In the genomic region with DNA sequence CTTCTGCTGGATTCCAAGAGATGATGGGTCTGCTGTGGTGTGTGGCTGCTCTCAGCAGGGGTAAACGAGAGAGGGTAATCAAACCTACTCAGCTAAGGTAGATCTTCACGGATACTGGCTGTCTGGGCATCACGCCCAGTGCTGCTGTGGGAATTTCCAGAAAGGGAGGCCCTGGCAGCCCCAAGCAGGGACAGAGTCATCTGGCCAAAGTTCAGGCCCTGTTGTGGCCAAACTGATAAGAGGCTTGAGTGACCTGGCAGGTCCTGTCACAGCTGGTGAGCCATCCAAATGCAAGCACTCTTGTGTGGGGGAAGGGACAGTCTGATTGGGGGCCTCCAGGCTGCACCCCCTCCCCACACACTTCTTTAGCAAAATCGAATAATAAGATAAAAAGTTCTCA, we compare ENCODE assay signal across 10 mouse cellular contexts. TPM values are rescaled to one million over a fixed set of nuclear protein-coding genes. Genes with fewer than 3 reads are reported as not detected.
DNase-seq lines count a peak whose midpoint lies in the region; ATAC-seq and TF ChIP-seq lines count a peak whose summit lies in the region.
"Had no signal": no experiment of that assay in that cellular context is flagged by ENCODE, and none has a peak within 500 bp of the region (broad histone marks: within the 10 kb centered on the region; RNA-seq: fewer than 3 reads in every experiment).

No protein-coding gene starts in this region.

- H3K36me3 ChIP-seq in kidney, embryonic 14.5 days (ENCODE audit: control insufficient read depth, insufficient read depth, low read length): peaks cover 60% of the 10 kb centered on the region
- peaks cover 12% of the 10 kb centered on the region for H3K36me3 ChIP-seq in forebrain, embryonic 16.5 days (ENCODE audit: control insufficient read depth, insufficient read depth)
- peaks cover 53% of the 10 kb centered on the region for H3K36me3 ChIP-seq in hindbrain, embryonic 10.5 days
- peaks cover 56% of the 10 kb centered on the region for H3K36me3 ChIP-seq in forebrain, postnatal 0 days (ENCODE audit: insufficient read depth)

- no peak overlapping the region for H3K4me3 ChIP-seq in kidney, embryonic 14.5 days (ENCODE audit: low read length)
- no peak overlapping the region for H3K4me3 ChIP-seq in forebrain, embryonic 16.5 days (replicated peaks; ENCODE audit: low read length)
- no peak overlapping the region for H3K4me3 ChIP-seq in hindbrain, embryonic 10.5 days
- H3K4me3 ChIP-seq in forebrain, postnatal 0 days (ENCODE audit: low read depth, low read length): no peak overlapping the region
- H3K4me3 ChIP-seq: erythroblast, embryonic 14.5 days had no signal

- no peak overlapping the region for H3K9ac ChIP-seq in kidney, embryonic 14.5 days (ENCODE audit: low read depth, low read length)
- H3K9ac ChIP-seq in forebrain, embryonic 16.5 days (replicated peaks; ENCODE audit: low read depth, low read length): no peak overlapping the region
- no peak overlapping the region for H3K9ac ChIP-seq in forebrain, postnatal 0 days

- peaks cover 42% of the 10 kb centered on the region for H3K4me1 ChIP-seq in kidney, embryonic 14.5 days (ENCODE audit: control insufficient read depth, insufficient read depth, low read length)
- peaks cover 13% of the 10 kb centered on the region for H3K4me1 ChIP-seq in forebrain, embryonic 16.5 days (replicated peaks; ENCODE audit: control insufficient read depth, insufficient read depth, low read length)
- peaks cover 76% of the 10 kb centered on the region for H3K4me1 ChIP-seq in hindbrain, embryonic 10.5 days (replicated peaks)
- no peaks in the 10 kb centered on the region for H3K4me1 ChIP-seq in forebrain, postnatal 0 days (ENCODE audit: insufficient read depth)

- 77% methylated on average over 4 of the region's 4 CpGs for WGBS in kidney, embryonic 14.5 days
- WGBS in forebrain, embryonic 16.5 days: 62% methylated on average over 4 of the region's 4 CpGs
- 82% methylated on average over 4 of the region's 4 CpGs for WGBS in hindbrain, embryonic 10.5 days
- 50% methylated on average over 4 of the region's 4 CpGs for WGBS in forebrain, postnatal 0 days

- DNase-seq in kidney, adult 18-20 months: peak; percentile 89
- peak; percentile 91 to 92 for DNase-seq in adrenal gland, postnatal 36 days
- DNase-seq in heart, postnatal 4 days: peak; percentile 68
- peak; percentile 63 for DNase-seq in lung, postnatal 25 days (ENCODE audit: low spot score)
- DNase-seq in hindbrain, embryonic 10.5 days (ENCODE audit: low spot score): no peak
- DNase-seq in forebrain, postnatal 0 days: no peak

- H3K27me3 ChIP-seq in kidney, embryonic 14.5 days (ENCODE audit: control insufficient read depth, insufficient read depth, low read length): no peaks in the 10 kb centered on the region
- no peaks in the 10 kb centered on the region for H3K27me3 ChIP-seq in forebrain, embryonic 16.5 days (replicated peaks; ENCODE audit: control insufficient read depth, insufficient read depth, low read length)
- H3K27me3 ChIP-seq in hindbrain, embryonic 10.5 days (ENCODE audit: insufficient read depth, poor library complexity, severe bottlenecking): no peaks in the 10 kb centered on the region
- no peaks in the 10 kb centered on the region for H3K27me3 ChIP-seq in forebrain, postnatal 0 days (ENCODE audit: insufficient read depth, low read length)

- no peaks in the 10 kb centered on the region for H3K9me3 ChIP-seq in kidney, embryonic 14.5 days (ENCODE audit: control insufficient read depth, low read length)
- H3K9me3 ChIP-seq in forebrain, embryonic 16.5 days (ENCODE audit: control insufficient read depth, low read length): no peaks in the 10 kb centered on the region
- no peaks in the 10 kb centered on the region for H3K9me3 ChIP-seq in hindbrain, embryonic 10.5 days
- H3K9me3 ChIP-seq in forebrain, postnatal 0 days (ENCODE audit: low read length): no peaks in the 10 kb centered on the region

- no peak overlapping the region for H3K27ac ChIP-seq in kidney, embryonic 14.5 days (ENCODE audit: low read depth, low read length)
- no peak overlapping the region for H3K27ac ChIP-seq in forebrain, embryonic 16.5 days (ENCODE audit: low read length)
- no peak overlapping the region for H3K27ac ChIP-seq in hindbrain, embryonic 10.5 days
- no peak overlapping the region for H3K27ac ChIP-seq in forebrain, postnatal 0 days (ENCODE audit: low read depth, low read length)

- TF ChIP-seq CTCF in forebrain, postnatal 0 days (IDR thresholded peaks at IDR 0.05; ENCODE audit: low read depth): no peak

- no peak overlapping the region for H3K4me2 ChIP-seq in kidney, embryonic 14.5 days (replicated peaks; ENCODE audit: low read depth, low read length)
- H3K4me2 ChIP-seq in forebrain, embryonic 16.5 days (ENCODE audit: low read length): no peak overlapping the region
- no peak overlapping the region for H3K4me2 ChIP-seq in forebrain, postnatal 0 days (ENCODE audit: low read depth)

- no peak for ATAC-seq in kidney, embryonic 14.5 days (ENCODE audit: low FRiP score, low TSS enrichment)
- no peak for ATAC-seq in forebrain, embryonic 16.5 days
- no peak for ATAC-seq in forebrain, postnatal 0 days

RNA-seq across cellular contexts. Expression of a gene that starts 19.7 kb away (rescaled TPM):
- 8.6 and 11.3 TPM in 2 replicates for polyA plus RNA-seq in kidney, embryonic 14.5 days (2014; fragmentation: Nextera tagmentation; extraction: Ambion mirVana)
- total RNA-seq in adrenal gland, postnatal 36 days (2021): 1 to 10 TPM; 2.8 to 3.6 TPM
- total RNA-seq in heart, postnatal 4 days (2021): under 1 TPM; 0.77 to 0.79 TPM
- 21.1 and 24.1 TPM in 2 replicates for polyA plus RNA-seq in forebrain, embryonic 16.5 days (2015; fragmentation: Nextera tagmentation; extraction: Ambion mirVana)
- 10.0 and 12.3 TPM in 2 replicates for polyA plus RNA-seq in hindbrain, embryonic 10.5 days (2016; fragmentation: Nextera tagmentation; extraction: Ambion mirVana)
- total RNA-seq in forebrain, postnatal 0 days (2014; rRNA removed): 21.0 and 24.8 TPM in 2 replicates
- 28.6 and 31.5 TPM in 2 replicates for polyA plus RNA-seq in forebrain, postnatal 0 days (2015; fragmentation: Nextera tagmentation; extraction: Ambion mirVana)
- total RNA-seq: MEL had no signal
- polyA plus RNA-seq: erythroblast, embryonic 14.5 days had no signal

RNA-seq across cellular contexts. Expression of a gene that starts 22.0 kb away (rescaled TPM):
- 46.9 and 57.2 TPM in 2 replicates for polyA plus RNA-seq in kidney, embryonic 14.5 days (2014; fragmentation: Nextera tagmentation; extraction: Ambion mirVana)
- 100 to 1,000 TPM; 103 to 128 TPM for total RNA-seq in adrenal gland, postnatal 36 days (2021)
- 10 to 100 TPM; 73.3 to 74.4 TPM for total RNA-seq in heart, postnatal 4 days (2021)
- 140 and 159 TPM in 2 replicates for polyA plus RNA-seq in forebrain, embryonic 16.5 days (2015; fragmentation: Nextera tagmentation; extraction: Ambion mirVana)
- 77.7 and 90.1 TPM in 2 replicates for polyA plus RNA-seq in hindbrain, embryonic 10.5 days (2016; fragmentation: Nextera tagmentation; extraction: Ambion mirVana)
- 142 and 153 TPM in 2 replicates for total RNA-seq in forebrain, postnatal 0 days (2014; rRNA removed)
- polyA plus RNA-seq in forebrain, postnatal 0 days (2015; fragmentation: Nextera tagmentation; extraction: Ambion mirVana): 117 and 152 TPM in 2 replicates

RNA-seq across cellular contexts. Expression of a gene that starts 38.6 kb away (rescaled TPM):
- polyA plus RNA-seq in kidney, embryonic 14.5 days (2014; fragmentation: Nextera tagmentation; extraction: Ambion mirVana): 695 and 947 TPM in 2 replicates
- 100 to 1,000 TPM; 851 to 921 TPM for total RNA-seq in adrenal gland, postnatal 36 days (2021)
- total RNA-seq in heart, postnatal 4 days (2021): 100 to 1,000 TPM; 738 to 764 TPM
- 298 and 306 TPM in 2 replicates for polyA plus RNA-seq in forebrain, embryonic 16.5 days (2015; fragmentation: Nextera tagmentation; extraction: Ambion mirVana)
- 381 and 439 TPM in 2 replicates for polyA plus RNA-seq in hindbrain, embryonic 10.5 days (2016; fragmentation: Nextera tagmentation; extraction: Ambion mirVana)
- total RNA-seq in forebrain, postnatal 0 days (2014; rRNA removed): 310 and 470 TPM in 2 replicates
- polyA plus RNA-seq in forebrain, postnatal 0 days (2015; fragmentation: Nextera tagmentation; extraction: Ambion mirVana): 346 and 490 TPM in 2 replicates

RNA-seq across cellular contexts. Expression of a gene that starts 45.1 kb away (rescaled TPM):
- polyA plus RNA-seq in kidney, embryonic 14.5 days (2014; fragmentation: Nextera tagmentation; extraction: Ambion mirVana): 0.56 TPM in 1 of 2 replicates, not detected in the other
- not detected for total RNA-seq in adrenal gland, postnatal 36 days (2021)
- under 1 TPM in 1 of 2 experiments, not detected in 1; 0.45 TPM for total RNA-seq in heart, postnatal 4 days (2021)
- polyA plus RNA-seq in forebrain, embryonic 16.5 days (2015; fragmentation: Nextera tagmentation; extraction: Ambion mirVana): 0.57 and 0.85 TPM in 2 replicates
- 0.37 and 0.80 TPM in 2 replicates for polyA plus RNA-seq in hindbrain, embryonic 10.5 days (2016; fragmentation: Nextera tagmentation; extraction: Ambion mirVana)
- not detected in 2 replicates for total RNA-seq in forebrain, postnatal 0 days (2014; rRNA removed)
- 0.27 and 0.33 TPM in 2 replicates for polyA plus RNA-seq in forebrain, postnatal 0 days (2015; fragmentation: Nextera tagmentation; extraction: Ambion mirVana)
- polyA plus RNA-seq: erythroblast, embryonic 14.5 days had no signal

RNA-seq across cellular contexts. Expression of a gene that starts 54.5 kb away (rescaled TPM):
- 12.6 and 13.7 TPM in 2 replicates for polyA plus RNA-seq in kidney, embryonic 14.5 days (2014; fragmentation: Nextera tagmentation; extraction: Ambion mirVana)
- total RNA-seq in adrenal gland, postnatal 36 days (2021): 10 to 100 TPM; 20.2 to 26.3 TPM
- total RNA-seq in heart, postnatal 4 days (2021): 10 to 100 TPM; 10.8 to 11.7 TPM
- 17.1 and 19.5 TPM in 2 replicates for polyA plus RNA-seq in forebrain, embryonic 16.5 days (2015; fragmentation: Nextera tagmentation; extraction: Ambion mirVana)
- 19.4 and 20.6 TPM in 2 replicates for polyA plus RNA-seq in hindbrain, embryonic 10.5 days (2016; fragmentation: Nextera tagmentation; extraction: Ambion mirVana)
- 15.2 and 15.5 TPM in 2 replicates for total RNA-seq in forebrain, postnatal 0 days (2014; rRNA removed)
- polyA plus RNA-seq in forebrain, postnatal 0 days (2015; fragmentation: Nextera tagmentation; extraction: Ambion mirVana): 7.8 and 11.8 TPM in 2 replicates

Comparison
In these comparisons a context has a peak if more than half of its experiments do, and no peak if none do; other contexts are left out.
1. DNase-seq: peak in kidney, adult 18-20 months (single experiment), adrenal gland, postnatal 36 days (2 of 2), heart, postnatal 4 days (single experiment) and lung, postnatal 25 days (single experiment); none in hindbrain, embryonic 10.5 days (single experiment) and forebrain, postnatal 0 days (single experiment).